Mouse (Mus musculus) erythroid progenitor cell, adult 5-6 weeks (primary cell): Measurements from ENCODE around the gene Dcun1d1. TPM values are rescaled to one million over a fixed set of nuclear protein-coding genes. Genes with fewer than 3 reads are reported as not detected.

Experiments
- ATAC-seq: replicated peaks from 2 replicates; pipeline ENCODE4 v1.8.0; 2016; ENCODE audit warnings: moderate number of reproducible peaks, mild to moderate bottlenecking, moderate TSS enrichment, inconsistent platforms; ENCODE audit not compliant: poor library complexity, low FRiP score, severe bottlenecking
- total RNA-seq, 2 experiments: library from RNA; stranded (forward) in 1 of 2; stranded (reverse) in 1 of 2; fragments of 150-400 nt in 1 of 2; fragments of 186-747, 209-891 nt in 1 of 2; gene quantifications; 2 replicates each; pipeline versions ENCODE4 v1.2.3 to v1.2.4; 2015 to 2017; ENCODE audit warnings: low replicate concordance in 2 of 2

Dcun1d1 gene
- total RNA-seq (2015; ENCODE audit: low replicate concordance) = 114 and 132 TPM in 2 replicates
- 152 and 181 TPM in 2 replicates for total RNA-seq (2017; ENCODE audit: low replicate concordance)

DNA sequence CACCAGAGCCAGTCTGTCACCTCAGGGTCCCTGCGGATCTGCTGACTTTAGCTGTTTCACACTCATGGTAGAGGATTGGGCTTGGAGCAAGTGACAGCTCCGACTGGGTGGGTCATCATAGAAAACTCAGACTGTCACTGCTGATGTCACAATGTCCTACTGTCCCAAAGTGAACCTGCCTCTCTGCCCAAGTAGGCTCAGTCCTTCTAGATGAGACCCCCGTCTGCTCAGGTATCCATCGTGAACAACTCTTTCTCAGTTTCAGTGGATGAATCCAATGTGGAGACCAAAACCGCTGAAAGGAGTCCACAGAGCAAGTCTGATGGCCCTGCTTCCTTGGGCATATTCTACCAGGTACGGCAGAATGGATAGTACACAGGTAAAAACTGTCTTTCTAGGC, at the start of gene Dcun1d1:
Gene Dcun1d1, minus strand, starts transcription at position 101 of the 400 bp plus-strand sequence.
- ATAC-seq = no peak

DNA sequence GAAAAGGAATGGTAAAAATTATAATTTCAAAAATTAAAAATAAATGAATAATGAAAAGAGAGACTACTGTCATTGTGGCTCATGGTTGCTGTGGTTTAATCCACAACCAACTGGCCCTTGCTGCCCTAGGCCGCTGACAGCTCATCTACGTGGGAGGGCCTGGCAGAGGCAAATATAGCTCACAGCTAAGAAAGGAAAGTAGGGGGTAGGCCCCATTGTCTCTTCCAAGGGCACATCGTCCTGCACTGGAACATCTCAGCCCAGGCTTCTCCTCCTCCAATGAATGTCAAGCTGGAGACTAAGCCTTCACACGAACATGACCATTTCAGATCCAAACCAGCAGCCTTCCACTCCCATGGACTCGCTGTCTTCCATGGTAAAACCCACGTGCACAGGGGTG, 49.0 kb upstream of the Dcun1d1 start:
- ATAC-seq = no peak

DNA sequence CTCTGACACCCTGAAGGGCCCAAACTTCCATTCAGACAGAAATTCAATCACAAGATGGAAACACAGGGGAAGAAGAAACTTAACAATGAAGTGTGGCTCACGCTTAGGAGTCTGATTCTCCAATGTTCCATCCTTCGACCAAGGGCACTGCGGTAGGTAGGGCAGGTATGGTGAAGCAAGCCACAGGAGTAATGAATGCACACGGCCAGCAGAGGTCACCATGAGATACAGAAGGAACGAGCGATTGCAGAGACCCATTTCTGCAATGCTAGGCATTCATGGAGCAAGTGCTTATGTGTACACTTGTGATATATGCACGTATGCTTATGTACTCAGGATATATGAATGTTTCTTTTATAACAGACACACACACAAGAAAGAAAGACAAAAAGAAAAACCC, 36.3 kb upstream of the Dcun1d1 start:
- peak; percentile 76 for ATAC-seq

DNA sequence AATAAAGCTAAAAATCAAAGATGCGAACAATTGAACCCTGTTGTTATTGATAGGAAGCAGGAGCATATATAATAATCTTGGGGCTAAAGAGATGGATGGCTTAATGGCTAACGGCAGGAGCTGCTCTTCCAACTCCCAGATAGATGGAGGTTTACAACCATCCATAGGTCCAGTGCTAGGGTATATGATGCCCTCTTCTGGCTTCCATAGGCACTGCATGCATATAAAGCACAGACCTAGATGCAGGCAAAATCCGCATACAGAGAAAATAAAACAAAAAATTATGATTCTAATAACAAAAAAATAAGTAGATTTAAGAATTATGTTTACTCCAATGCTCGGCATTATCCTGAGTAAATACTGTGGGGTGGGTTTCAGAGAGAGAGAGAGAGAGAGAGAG, 35.7 kb upstream of the Dcun1d1 start:
- ATAC-seq = peak; percentile 76

DNA sequence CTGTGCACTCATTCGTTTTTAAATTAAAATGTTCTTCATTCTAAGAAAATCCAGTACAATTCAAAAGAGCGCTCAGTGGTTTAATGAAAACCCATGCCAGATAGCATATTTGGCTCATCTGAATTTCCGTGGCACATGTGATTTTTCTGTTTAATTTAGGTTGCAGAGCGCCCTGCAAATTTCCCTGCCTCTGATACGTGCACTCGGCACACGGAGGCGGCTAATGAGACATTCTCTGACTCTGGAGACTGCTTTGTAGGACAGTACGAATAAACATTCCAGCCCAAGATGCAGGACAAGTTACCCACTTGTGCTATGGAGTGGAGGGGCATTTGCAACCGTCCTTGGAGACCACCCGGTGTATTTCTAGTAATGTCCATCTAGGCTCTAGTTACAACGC, 33.9 kb upstream of the Dcun1d1 start:
- no peak for ATAC-seq

DNA sequence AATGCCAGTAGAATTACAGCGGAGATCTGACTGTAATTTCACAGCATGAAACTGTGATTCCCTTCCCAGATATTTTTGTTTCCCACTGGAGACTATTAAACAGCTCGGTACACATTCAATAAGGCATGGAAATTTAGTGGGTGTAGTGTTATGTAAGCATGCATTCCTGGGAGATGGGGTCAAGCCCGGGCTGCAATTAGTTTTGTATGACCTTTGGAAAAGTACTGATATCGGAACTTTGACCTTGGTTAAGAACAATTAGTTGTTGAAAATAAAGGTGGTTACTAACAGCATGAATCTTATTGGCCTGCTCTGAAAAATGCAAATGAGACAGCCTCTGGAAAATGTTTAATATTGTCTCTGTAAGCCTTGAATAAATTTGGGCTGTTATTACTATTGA, 33.2 kb upstream of the Dcun1d1 start:
- ATAC-seq = no peak

DNA sequence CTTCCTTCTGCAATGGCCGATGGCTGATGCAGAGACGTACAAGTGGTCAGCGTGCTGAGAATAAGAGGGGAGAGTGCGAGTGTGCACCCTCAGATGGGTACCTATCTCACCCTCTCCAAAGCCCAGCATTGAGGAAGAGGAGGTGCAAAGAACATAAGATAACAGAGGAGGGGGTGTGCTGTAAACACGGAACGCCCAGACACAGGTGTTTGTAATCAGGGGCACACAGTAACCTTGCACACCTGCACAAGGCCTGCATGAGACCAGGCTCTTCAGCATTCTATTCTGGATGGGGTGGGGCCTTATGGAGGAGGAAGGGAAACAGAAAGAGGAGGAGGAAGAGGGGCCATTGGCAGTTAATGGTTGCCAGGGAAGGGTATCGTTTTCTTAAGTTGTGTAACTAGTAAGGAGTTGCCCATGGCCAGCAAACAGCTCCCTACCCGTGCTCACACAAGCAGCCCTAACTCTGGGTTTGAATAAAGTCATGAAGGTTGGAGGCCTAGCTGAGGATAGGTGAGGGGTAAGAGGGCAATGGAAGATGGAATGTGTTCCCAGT, 30.2 kb upstream of the Dcun1d1 start:
- ATAC-seq = no peak

DNA sequence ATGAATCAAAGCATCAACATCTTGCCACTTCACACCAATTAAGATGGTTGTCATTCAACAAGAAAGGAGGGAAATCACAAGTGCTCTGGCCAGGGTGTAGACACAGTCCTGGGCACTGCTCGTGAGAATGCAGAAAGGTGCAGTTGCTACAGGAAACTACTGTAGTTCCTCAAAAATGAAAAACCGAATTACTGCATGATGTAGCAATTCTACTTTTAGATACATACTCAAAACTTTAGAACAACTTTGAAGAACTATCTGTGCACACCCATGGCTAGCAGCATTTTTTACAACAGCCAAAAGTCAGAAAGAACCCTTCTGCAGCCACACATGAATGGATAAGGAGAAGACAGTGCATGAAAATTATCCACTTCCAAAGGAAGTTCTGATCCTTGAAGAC, 29.2 kb upstream of the Dcun1d1 start:
- ATAC-seq = no peak

DNA sequence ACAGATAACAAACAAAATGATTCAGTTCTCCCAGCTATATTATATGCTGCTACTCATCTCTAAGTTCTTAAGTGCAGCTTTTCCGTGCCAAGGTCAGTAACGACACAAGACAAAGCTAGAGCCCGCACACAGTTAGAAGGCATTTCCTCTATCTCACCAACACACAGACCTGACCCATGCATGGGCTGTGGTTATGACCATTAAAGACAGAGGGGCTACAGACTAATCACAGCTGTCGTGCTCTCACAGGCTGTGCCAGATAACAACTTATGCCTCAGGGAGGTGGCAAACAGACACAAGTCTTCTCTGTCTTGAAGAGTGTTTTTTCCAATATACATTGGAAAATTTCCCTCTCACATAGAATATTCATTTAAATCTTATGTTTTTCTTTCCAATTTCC, 27.7 kb upstream of the Dcun1d1 start:
- no peak for ATAC-seq

DNA sequence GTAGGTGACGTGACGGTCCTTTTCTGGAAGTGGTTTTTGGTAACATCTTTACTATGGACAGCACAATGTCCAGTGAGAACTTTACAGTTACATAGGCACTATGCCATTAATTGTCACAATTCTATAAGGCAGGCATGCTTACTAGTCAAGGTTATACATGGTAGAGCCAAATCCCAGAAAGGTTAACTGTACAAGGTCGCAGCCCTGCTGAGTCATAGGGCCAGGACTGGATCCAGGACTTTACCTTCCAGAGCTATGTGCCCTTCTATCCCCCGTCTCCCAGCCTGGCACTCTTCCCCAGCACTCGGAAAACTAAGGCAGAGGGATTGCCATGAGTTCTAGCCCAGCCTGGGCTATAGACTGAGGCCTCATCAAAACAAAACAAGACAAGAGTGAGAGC, 26.7 kb upstream of the Dcun1d1 start:
- ATAC-seq = no peak

DNA sequence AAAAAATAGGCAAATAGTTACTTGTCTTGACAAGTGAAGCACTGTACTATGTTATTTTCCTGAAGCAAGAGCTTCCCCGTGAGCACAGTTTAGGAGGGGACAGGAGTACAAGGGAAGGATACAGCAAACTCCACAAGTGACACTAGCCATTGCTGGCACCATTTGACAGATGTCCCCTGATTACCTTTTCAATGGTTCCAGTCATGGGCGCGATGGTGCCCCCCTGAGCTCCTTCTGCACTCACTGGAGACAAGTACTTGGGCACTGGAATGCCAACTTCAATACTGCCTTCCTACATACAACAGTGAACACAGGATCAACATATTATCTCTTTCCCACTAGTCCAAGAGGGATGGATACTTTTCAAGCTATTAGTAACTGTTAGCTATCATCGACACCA, 26.2 kb upstream of the Dcun1d1 start:
- no peak for ATAC-seq

DNA sequence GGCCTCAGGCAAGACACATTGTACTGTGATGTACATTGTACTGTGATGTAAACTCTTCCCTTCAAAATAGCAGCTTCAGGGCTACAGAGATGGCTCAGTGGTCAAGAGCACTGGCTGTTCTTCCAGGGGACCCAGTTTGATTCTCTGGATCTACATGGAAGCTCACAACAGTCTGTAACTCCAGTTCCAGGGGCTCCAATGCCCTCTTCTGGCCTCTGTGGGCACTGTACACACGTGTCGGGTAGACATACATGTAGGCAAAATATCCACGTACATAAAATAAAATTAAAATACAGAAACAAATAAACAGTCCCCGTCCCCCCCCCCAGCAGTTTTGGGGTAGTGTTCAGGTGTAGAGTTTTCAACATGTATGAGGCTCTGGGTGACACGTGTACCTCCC, 25.7 kb upstream of the Dcun1d1 start:
- no peak for ATAC-seq

DNA sequence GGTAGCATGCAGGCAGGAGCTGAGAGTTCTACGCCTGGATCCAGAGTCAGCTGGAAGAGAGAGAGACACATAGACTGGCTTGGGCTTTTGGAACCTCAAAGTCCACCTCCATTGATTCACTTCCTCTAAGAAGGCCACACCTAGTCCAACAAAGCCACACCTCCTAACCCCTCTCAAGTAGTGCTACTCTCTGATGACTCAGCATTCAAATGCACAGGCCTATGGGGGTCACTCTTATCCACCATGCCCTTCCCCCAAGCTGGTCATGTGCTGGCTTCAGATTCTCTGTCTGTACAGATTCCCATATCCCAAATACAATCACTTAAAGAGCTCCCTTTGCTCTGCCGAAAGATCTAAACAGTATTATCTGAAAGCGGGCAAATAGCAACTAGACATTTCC, 20.0 kb upstream of the Dcun1d1 start:
- ATAC-seq = no peak

DNA sequence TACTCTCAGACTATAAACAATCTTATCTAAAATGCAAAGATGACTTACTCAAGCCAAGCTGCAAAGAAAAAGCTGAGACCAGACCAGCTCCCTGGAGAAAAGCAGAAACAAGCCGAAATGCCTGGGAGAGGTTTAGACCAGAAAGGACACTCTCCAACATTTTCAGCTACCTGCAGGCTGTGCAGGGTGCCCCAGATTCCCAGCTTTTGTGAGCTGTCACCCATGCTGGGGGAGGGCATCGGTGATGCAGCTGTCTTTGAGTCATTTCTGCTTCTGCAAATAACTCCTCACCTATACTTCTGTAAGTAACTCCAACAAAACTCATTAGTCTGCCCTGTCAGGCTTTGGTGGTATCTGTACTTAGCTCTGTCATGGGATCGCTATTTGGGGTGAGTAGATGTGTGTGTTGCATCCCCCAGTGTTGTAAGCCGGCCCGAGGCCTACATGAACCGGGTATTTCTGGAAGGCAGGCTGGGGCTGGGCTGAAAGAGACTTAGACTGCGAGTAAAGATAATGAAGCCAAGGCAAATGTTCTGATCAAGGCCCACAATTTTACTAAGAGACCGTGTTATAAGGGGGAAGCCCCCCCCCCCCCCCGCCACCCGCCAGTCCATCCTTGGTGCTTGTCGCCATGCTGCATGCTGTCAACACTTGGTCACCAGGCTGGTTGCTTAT, 17.8 kb upstream of the Dcun1d1 start:
- ATAC-seq = no peak

DNA sequence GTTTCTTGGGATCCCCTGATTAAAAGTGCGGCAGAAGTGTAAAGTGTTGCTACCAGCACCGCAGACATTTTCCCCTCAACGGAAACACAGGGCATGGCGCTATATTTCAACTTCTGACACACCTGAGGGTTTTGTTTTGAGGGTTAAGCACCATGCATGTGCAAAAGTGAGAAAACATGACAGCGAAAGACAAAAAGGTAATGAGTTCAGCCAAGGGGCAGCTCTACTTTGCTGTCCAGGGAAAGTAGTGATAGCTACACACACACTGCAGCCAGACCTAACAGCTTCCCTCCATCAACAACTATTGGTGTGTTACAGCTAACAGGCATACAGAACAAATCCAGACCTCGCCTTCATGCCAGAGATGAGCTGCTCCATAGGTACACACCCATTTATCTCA, 16.6 kb upstream of the Dcun1d1 start:
- ATAC-seq = no peak

DNA sequence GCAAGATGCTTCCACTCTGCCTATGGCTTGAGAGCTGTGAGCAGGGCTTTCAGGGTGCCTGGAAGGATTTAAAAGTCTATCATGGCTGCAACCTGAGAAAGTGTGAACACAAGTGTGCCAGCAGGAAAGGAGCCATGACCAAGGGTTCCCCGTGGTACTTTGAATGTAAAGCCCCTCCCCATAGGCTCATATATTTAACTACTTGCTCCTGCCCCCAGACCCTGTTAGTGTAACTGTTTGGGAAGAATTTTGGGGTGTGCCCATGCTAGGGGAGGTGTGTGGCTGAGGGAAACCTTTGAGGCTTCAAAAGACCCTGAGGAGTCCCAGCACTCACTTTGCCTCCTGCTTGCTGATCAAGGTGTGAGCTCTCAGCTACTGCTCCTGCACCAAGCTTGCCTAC, 15.9 kb upstream of the Dcun1d1 start:
- ATAC-seq = no peak

DNA sequence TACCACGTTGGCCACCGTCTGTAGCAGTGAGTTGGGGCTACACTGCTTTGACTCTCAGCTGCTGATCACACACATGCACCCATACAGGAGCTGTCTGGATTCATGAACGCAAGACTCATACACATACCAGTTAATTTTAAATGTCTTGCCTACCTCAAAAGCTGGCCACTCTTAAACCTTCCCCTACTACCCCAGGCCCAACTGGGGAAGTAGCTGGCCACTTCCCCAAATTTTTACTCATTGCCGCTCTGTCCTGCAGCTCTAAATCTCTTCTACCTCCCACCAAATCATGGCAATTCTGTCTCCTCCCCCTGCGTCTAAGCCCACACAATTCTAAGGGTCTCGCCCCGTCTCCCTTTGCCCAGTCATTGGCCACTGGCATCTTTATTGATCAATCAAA, 11.0 kb upstream of the Dcun1d1 start:
- no peak for ATAC-seq

DNA sequence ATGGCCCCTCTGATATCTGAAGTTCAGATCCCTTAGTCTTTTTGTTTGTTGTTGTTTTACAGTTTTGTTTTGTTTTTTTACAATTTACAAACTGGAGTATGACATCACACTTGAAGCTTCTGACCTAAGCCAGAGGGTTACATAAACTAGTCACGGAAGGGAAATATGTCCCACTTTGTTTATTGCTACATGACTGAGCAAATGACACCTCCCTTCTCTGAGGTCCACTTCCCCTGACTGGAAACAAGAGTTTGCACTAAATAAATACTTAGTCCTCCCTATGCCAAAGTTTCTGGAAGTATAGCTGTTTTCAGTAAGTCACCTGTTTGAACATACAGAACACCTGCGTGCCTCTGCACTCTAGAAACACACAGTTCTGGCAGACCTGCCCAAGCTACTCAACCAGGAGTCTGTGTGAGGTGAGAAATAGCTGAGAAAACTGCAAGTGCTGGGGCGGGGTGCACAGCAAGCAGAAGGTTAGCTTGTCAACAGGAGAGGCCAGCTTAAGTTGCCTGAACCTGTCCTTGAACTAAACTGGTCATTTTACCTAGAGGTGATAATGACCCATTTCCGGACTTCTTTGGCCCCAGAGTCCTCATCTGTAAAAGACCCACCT, 3.4 kb upstream of the Dcun1d1 start:
- ATAC-seq = no peak

DNA sequence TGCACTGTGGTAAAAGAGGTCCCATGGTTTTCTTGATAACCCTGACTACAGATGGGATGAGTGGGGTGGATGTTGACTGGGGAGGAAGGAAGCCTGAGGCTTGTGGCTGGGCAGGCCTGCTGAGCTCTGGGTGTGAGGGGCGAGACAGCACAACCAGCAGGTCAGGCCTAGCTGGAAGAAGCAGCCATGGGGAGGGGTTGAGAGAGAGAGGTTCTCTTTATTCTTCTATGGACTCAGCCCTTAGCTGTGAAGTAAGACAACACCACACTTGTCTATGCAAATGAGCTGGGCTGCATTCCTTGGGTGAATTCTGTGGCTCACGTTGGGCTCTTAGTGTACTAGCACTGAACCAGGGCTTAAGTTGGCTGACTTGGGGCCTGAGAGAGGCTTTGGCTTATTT, 2.8 kb upstream of the Dcun1d1 start:
- ATAC-seq = no peak

DNA sequence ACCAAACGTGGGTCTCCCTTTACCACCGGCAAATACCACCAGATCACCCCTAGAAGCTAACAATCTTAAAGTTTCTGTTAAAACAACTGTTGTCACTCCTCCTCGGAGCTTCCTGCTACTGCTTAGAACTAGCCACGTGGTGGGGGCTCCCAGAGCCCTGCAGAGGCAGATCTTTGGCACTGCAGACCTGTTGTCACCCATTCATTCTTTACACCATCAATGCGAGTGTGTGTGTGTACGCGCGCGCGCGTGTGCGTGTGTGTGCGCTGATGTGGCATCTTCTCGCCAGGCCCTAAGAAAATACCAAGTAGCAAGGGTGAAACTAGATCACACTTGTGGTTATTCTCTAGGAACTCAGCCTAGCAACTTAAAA, 3.9 kb downstream of the Dcun1d1 start:
- ATAC-seq = peak; percentile 53

DNA sequence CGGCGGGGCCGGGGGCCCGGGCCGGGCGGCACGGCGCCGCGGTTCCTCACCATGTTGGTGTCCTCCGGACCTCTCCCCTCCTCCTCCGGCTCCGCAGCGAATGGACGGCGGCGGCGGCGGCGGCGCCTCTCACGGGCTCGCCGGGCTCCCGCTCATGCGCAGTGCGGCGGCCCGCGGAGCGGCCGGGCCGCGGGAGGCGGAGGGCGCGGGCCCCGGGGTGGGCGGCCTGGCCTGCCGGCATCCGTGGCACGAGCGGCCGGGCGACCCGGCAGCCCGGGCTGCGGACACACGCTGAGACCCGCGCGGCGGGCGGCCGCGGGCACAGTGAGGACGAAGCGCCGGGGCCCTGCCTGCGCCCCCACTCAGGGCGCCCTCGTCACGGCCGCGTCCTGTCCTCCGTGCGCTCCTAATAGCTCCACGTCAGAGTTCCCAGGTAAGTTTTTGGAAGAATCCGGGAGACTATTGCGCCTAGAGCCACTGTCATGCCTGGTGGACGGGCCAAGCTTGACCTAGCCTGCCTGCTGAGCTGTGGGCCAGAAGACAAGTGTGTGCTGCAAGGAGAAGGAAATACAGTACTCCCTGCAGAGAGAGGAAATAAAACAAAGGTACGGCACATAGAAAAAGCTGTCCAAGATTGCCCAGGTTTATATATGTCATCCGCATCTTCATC, 4.4 kb downstream of the Dcun1d1 start:
- peak; percentile 44 for ATAC-seq
